Mouse (Mus musculus): ENCODE data around the gene Rnf168.
"Not testable (repeated sequence)": the region's sequence is repeated elsewhere in the genome, so short reads cannot be mapped to it uniquely, and the experiment has no call there.

The Rnf168 gene

GRCm38 (mm10) chr16:32277308-32278256 is at the start of gene Rnf168:
Gene Rnf168, plus strand, starts transcription at chr16:32277459.
- DNase-seq (ENCODE audit: low spot score in 2 of 2): peak; percentile 85 to 92

- DNase-seq (ENCODE audit: low spot score in 2 of 2): not testable (repeated sequence)
Observed at GRCm38 (mm10) chr16:32232050-32232449, 45.2 kb upstream of the Rnf168 start.

- no peak for DNase-seq (ENCODE audit: low spot score in 2 of 2)
Observed at GRCm38 (mm10) chr16:32237930-32238680, 39.2 kb upstream of the Rnf168 start.

- DNase-seq (ENCODE audit: low spot score in 2 of 2): no peak
Observed at GRCm38 (mm10) chr16:32239428-32240312, 37.6 kb upstream of the Rnf168 start.

- DNase-seq (ENCODE audit: low spot score in 2 of 2): no peak
Observed at GRCm38 (mm10) chr16:32243901-32244300, 33.4 kb upstream of the Rnf168 start.

GRCm38 (mm10) chr16:32246351-32246791 is 30.9 kb upstream of the Rnf168 start:
- DNase-seq (ENCODE audit: low spot score in 2 of 2): peak; percentile 25 to 34

- peak; percentile 95 to 98 for DNase-seq (ENCODE audit: low spot score in 2 of 2)
Observed at GRCm38 (mm10) chr16:32246952-32247370, 30.3 kb upstream of the Rnf168 start, which contains the start of the genes Fbxo45 and Wdr53. Gene Fbxo45, minus strand, starts transcription at chr16:32247158. Gene Wdr53, plus strand, starts transcription at chr16:32247227.

- DNase-seq (ENCODE audit: low spot score in 2 of 2): not testable (repeated sequence)
Observed at GRCm38 (mm10) chr16:32264225-32264624, 13.0 kb upstream of the Rnf168 start.

- DNase-seq (ENCODE audit: low spot score in 2 of 2): no peak
Observed at GRCm38 (mm10) chr16:32271291-32271690, 6.0 kb upstream of the Rnf168 start, which contains the start of gene Smco1. Gene Smco1, plus strand, starts transcription at chr16:32271468.

GRCm38 (mm10) chr16:32273338-32273737 is 3.9 kb upstream of the Rnf168 start:
- DNase-seq (ENCODE audit: low spot score in 2 of 2): no peak

- no peak for DNase-seq (ENCODE audit: low spot score in 2 of 2)
Observed at GRCm38 (mm10) chr16:32275041-32275440, 2.2 kb upstream of the Rnf168 start.

GRCm38 (mm10) chr16:32275830-32276229 is 1.4 kb upstream of the Rnf168 start:
- DNase-seq (ENCODE audit: low spot score in 2 of 2): no peak

GRCm38 (mm10) chr16:32278396-32278795 is 1.1 kb downstream of the Rnf168 start:
- no peak for DNase-seq (ENCODE audit: low spot score in 2 of 2)

GRCm38 (mm10) chr16:32280211-32280610 is 3.0 kb downstream of the Rnf168 start:
- DNase-seq (ENCODE audit: low spot score in 2 of 2): no peak

GRCm38 (mm10) chr16:32282608-32283007 is 5.3 kb downstream of the Rnf168 start:
- DNase-seq (ENCODE audit: low spot score in 2 of 2): no peak

GRCm38 (mm10) chr16:32291821-32292220 is 14.6 kb downstream of the Rnf168 start:
- DNase-seq (ENCODE audit: low spot score in 2 of 2): no peak

GRCm38 (mm10) chr16:32299617-32300016 is 22.4 kb downstream of the Rnf168 start:
- not testable (repeated sequence) for DNase-seq (ENCODE audit: low spot score in 2 of 2)

- DNase-seq (ENCODE audit: low spot score in 2 of 2): no peak
Observed at GRCm38 (mm10) chr16:32303046-32303445, 25.8 kb downstream of the Rnf168 start.

- no peak for DNase-seq (ENCODE audit: low spot score in 2 of 2)
Observed at GRCm38 (mm10) chr16:32303886-32304285, 26.6 kb downstream of the Rnf168 start.

GRCm38 (mm10) chr16:32311970-32312369 is 34.7 kb downstream of the Rnf168 start:
- no peak for DNase-seq (ENCODE audit: low spot score in 2 of 2)

- no peak for DNase-seq (ENCODE audit: low spot score in 2 of 2)
Observed at GRCm38 (mm10) chr16:32312386-32312785, 35.1 kb downstream of the Rnf168 start.

All from urinary bladder, postnatal 36 days (tissue).